Mouse (Mus musculus) kidney, adult 2 months (tissue): ENCODE measurements around the gene Ccnjl.

Source experiments
- CTCF ChIP-seq: fragments of 200-500 bp; conservative IDR thresholded peaks from 2 replicates; pipeline ENCODE4 v1.5.1; 2011; ENCODE audit warnings: low read depth, mild to moderate bottlenecking, control low read depth, low read length, moderate library complexity, mixed read lengths; ENCODE audit not compliant: insufficient read depth, insufficient read length
- POLR2A ChIP-seq: fragments of 200-500 bp; IDR thresholded peaks from one replicate; pipeline ENCODE4 v1.6.1; 2011; ENCODE audit warnings: low read depth, low read length, control low read depth

DNA sequence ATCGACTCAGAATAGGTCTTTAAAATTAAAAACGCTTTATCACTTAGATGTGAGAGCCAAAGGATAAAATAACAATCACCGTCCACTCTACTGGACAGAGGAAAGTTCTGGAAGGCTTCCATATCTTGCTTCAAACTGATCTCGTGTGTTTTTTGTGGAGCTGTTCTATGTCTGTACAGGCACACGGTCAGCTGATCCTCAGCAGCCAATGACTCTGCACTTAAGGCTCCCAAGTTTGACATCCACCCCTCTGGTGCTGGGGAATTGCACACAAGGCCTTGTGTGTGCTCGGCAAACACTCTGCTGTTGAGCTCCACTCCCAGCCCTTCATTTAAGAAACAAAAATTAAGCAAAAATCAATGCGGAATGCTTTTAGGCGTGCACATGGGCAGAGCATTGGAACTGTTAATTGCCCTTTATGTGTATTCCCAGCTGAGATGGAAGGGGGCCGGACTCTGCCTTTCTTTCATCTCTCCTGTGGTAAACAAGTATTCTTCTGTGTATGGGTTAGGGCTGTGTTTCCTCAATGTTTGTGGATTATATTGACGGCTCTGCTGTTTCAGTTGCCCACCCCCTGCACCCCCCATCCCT, 35.2 kb downstream of the Ccnjl start:
- TF ChIP-seq CTCF (no peak), POLR2A (no peak)
